Mouse (Mus musculus): ENCODE measurements at regions not wholly inside any gene's neighbourhood (a gene's known extent, or its start where the extent isn't known, plus 50 kb on each side); places are given as distances from the start of the nearest gene placed in this dataset.

DNA sequence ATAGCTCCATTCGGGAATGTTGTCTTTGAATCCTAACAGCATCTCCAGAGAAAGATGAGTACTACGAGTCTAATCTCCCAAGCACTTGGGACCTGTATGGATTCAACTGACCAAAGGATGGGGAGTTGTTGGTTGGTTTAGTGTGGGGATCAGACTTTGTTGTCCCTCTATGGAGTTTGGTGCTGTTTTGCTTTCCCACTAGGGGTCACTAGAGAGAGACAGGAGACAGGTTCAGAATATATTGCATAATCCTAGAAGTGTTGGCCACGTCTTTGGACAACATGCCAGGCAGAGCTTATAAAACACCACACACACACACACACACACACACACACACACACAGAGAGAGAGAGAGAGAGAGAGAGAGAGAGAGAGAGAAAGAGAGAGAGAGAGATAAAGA is 118.6 kb upstream of the Ercc6l2 start:
- Histone ChIP-seq H3K27me3 (replicated peaks; ENCODE audit: control insufficient read depth, insufficient read depth, low read length) (no peaks in the 10 kb centered on the region), H3K4me3 (ENCODE audit: insufficient read depth, low read depth, low read length) (no peak overlapping the region), H3K4me1 (ENCODE audit: control insufficient read depth, insufficient read depth, low read length) (0 out of 2 replicates have a peak, but pooled peaks cover 3% of the 10 kb centered on the region), H3K36me3 (ENCODE audit: control insufficient read depth, insufficient read depth, low read length) (no peaks in the 10 kb centered on the region), H3K27ac (ENCODE audit: insufficient read depth, low read depth, low read length) (no peak overlapping the region)
- 59% methylated on average over 3 of the region's 3 CpGs for WGBS
- TF ChIP-seq POLR2A (IDR thresholded peaks at IDR 0.05; ENCODE audit: low read depth, low read length), result no peak
- TF ChIP-seq CTCF (conservative IDR thresholded peaks at IDR 0.05; ENCODE audit: insufficient read depth, insufficient read length, low read depth, low read length), result peak; percentile 23; the same call in 1 of the 2 replicates
- DNase-seq, result peak; percentile 72

DNA sequence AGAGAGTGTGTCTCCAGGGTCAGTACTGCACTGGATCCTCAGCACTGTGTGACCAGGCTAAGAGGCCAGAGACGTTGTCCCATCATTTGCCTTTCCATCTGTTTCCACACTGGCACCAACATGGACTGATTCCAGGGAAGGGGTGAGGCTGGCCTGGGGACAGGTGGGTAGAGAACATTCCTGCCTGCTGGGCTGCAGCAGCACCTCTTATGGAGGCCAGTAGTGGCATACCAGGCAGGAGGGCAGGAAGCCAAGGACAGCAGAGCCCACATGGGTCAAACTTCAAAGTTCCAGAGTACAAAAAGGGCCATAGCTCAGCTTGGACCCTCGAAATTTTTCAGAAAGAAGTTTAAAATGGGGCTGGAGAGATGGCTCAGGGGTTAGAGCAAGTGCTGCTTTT is 115.4 kb upstream of the Ercc6l2 start:
- DNase-seq, result peak; percentile 75
- WGBS, result 33% methylated on average over 2 of the region's 2 CpGs
- no peaks in the 10 kb centered on the region for H3K36me3 ChIP-seq (ENCODE audit: control insufficient read depth, insufficient read depth, low read length)
- no peak overlapping the region for H3K27ac ChIP-seq (ENCODE audit: insufficient read depth, low read depth, low read length)
- H3K4me1 ChIP-seq (ENCODE audit: control insufficient read depth, insufficient read depth, low read length), result 0 out of 2 replicates have a peak, but pooled peaks cover 3% of the 10 kb centered on the region
- H3K27me3 ChIP-seq (replicated peaks; ENCODE audit: control insufficient read depth, insufficient read depth, low read length), result no peaks in the 10 kb centered on the region
- H3K4me3 ChIP-seq (ENCODE audit: insufficient read depth, low read depth, low read length), result no peak overlapping the region
- TF ChIP-seq POLR2A (IDR thresholded peaks at IDR 0.05; ENCODE audit: low read depth, low read length) (no peak), CTCF (conservative IDR thresholded peaks at IDR 0.05; ENCODE audit: insufficient read depth, insufficient read length, low read depth, low read length) (no peak)

DNA sequence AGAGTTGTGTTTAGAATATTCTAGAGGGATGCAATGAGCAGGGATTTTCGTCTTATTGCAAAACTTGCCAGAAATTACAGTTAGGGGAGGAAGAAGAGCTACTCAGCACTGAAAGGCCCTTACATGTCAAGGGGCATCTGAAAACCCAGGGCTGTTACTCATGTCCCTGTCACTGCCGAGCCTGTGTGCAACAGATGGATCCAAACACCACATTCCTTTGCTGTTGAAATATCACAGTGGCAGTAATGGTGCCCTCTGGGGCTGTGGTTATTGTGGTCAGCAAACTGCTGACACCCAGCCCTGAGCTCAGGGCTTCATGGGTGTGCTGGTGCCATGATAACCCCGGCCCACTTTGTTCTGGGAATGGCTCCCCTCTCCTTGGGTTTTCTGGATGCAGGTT is 114.3 kb upstream of the Ercc6l2 start:
- Histone ChIP-seq H3K4me3 (ENCODE audit: insufficient read depth, low read depth, low read length) (no peak overlapping the region), H3K27ac (ENCODE audit: insufficient read depth, low read depth, low read length) (no peak overlapping the region), H3K4me1 (ENCODE audit: control insufficient read depth, insufficient read depth, low read length) (0 out of 2 replicates have a peak, but pooled peaks cover 3% of the 10 kb centered on the region), H3K36me3 (ENCODE audit: control insufficient read depth, insufficient read depth, low read length) (no peaks in the 10 kb centered on the region), H3K27me3 (replicated peaks; ENCODE audit: control insufficient read depth, insufficient read depth, low read length) (no peaks in the 10 kb centered on the region)
- WGBS, result 75% methylated on average over 3 of the region's 3 CpGs
- TF ChIP-seq POLR2A (IDR thresholded peaks at IDR 0.05; ENCODE audit: low read depth, low read length), result no peak
- no peak for TF ChIP-seq CTCF (conservative IDR thresholded peaks at IDR 0.05; ENCODE audit: insufficient read depth, insufficient read length, low read depth, low read length)
- DNase-seq, result no peak

DNA sequence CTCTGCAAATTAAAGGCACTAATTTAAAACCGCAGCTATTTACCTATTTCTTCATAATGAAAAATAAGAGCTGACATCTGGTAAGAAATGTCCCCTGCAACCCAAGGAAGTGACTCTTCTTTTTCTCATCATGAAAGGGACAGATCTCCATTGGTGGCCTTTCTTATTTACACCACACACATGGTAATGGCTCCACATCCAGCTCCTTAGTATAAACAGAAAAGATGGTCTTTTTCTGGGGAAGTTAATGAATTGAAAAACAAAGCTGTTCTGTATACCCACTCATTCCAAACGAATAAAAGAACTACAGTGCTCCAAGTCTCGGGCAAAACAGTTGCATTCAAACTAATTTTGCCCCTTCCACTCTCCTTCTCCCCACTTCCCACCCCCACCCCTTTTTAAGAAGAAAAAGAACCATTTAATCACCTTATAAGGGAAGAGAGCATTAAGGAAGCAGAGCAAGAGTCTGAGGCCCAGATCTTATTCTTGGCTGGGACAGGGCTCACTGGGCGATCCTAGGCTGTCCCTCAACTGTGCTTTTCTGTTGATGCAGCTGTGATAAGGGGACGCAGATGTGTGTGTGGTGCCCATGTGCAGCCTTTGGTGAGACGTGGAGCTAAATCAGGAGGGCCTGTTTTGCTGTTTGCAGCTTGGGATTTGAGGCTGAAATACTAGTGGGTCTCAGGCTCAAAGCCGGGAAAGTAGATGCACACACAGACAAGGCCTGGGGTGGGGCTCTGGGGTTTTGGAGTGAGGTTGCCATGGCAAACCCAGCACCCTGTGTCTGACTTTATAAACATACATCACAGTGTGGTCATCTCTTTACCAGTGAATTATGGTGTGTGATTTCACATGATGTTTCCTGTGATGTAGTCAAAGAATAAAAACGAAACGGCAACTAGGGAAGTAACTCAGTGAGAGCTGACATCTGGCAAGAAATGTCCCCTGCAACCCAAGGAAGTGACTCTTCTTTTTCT is 113.6 kb upstream of the Ercc6l2 start:
- H3K27ac ChIP-seq (ENCODE audit: insufficient read depth, low read depth, low read length), result no peak overlapping the region
- no peaks in the 10 kb centered on the region for H3K36me3 ChIP-seq (ENCODE audit: control insufficient read depth, insufficient read depth, low read length)
- 0 out of 2 replicates have a peak, but pooled peaks cover 3% of the 10 kb centered on the region for H3K4me1 ChIP-seq (ENCODE audit: control insufficient read depth, insufficient read depth, low read length)
- DNase-seq, result no peak
- no peak overlapping the region for H3K4me3 ChIP-seq (ENCODE audit: insufficient read depth, low read depth, low read length)
- TF ChIP-seq POLR2A (IDR thresholded peaks at IDR 0.05; ENCODE audit: low read depth, low read length) (no peak), CTCF (conservative IDR thresholded peaks at IDR 0.05; ENCODE audit: insufficient read depth, insufficient read length, low read depth, low read length) (no peak)
- no peaks in the 10 kb centered on the region for H3K27me3 ChIP-seq (replicated peaks; ENCODE audit: control insufficient read depth, insufficient read depth, low read length)
- 56% methylated on average over 9 of the region's 9 CpGs for WGBS

DNA sequence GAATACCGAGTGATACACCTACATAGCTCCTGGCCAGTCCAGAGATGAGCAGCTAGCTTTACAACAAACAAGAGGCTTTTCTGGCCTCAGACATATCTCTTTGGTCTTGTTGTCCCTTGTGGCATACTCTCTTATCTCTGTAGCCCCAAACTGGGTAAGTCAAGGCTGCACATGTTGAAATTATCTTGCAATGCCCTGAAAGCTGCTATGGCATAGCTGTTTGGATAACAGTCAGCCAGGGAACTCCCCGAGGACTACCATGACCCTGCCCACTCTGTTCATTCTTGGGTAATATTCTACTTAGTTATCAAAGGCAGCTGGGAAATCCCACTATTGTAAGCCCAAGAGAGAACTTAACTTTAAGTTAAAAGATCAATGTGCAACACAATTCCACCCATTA is 106.5 kb upstream of the Ercc6l2 start:
- H3K36me3 ChIP-seq (ENCODE audit: control insufficient read depth, insufficient read depth, low read length), result no peaks in the 10 kb centered on the region
- no peaks in the 10 kb centered on the region for H3K4me1 ChIP-seq (ENCODE audit: control insufficient read depth, insufficient read depth, low read length)
- no peak overlapping the region for H3K27ac ChIP-seq (ENCODE audit: insufficient read depth, low read depth, low read length)
- no peaks in the 10 kb centered on the region for H3K27me3 ChIP-seq (replicated peaks; ENCODE audit: control insufficient read depth, insufficient read depth, low read length)
- DNase-seq, result no peak
- WGBS, result 90% methylated on average over 2 of the region's 2 CpGs
- TF ChIP-seq POLR2A (IDR thresholded peaks at IDR 0.05; ENCODE audit: low read depth, low read length) (no peak), CTCF (conservative IDR thresholded peaks at IDR 0.05; ENCODE audit: insufficient read depth, insufficient read length, low read depth, low read length) (no peak)
- no peak overlapping the region for H3K4me3 ChIP-seq (ENCODE audit: insufficient read depth, low read depth, low read length)

DNA sequence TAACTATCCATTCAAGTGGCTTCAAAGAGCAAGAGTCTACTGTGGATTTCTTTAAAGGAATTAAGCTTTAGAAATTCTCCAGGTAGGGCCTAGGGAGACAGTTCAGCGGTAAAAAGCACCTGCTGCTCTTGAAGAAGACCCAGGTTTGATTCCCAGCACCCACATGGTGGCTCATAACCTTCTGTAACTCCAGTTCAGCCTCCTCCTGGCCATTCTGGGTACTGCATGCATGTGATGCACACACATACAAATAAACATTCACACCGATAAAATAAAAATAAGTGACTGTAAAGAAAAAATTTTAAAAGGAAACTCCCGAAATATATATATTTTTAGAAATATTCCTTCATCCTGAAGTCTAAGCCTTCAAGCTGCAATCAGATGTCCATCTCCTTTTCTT is 101.9 kb upstream of the Ercc6l2 start:
- 92% methylated on average over 3 of the region's 3 CpGs for WGBS
- no peak for DNase-seq
- H3K27ac ChIP-seq (ENCODE audit: insufficient read depth, low read depth, low read length), result no peak overlapping the region
- no peak overlapping the region for H3K4me3 ChIP-seq (ENCODE audit: insufficient read depth, low read depth, low read length)
- H3K4me1 ChIP-seq (ENCODE audit: control insufficient read depth, insufficient read depth, low read length), result no peaks in the 10 kb centered on the region
- H3K27me3 ChIP-seq (replicated peaks; ENCODE audit: control insufficient read depth, insufficient read depth, low read length), result no peaks in the 10 kb centered on the region
- no peaks in the 10 kb centered on the region for H3K36me3 ChIP-seq (ENCODE audit: control insufficient read depth, insufficient read depth, low read length)
- TF ChIP-seq CTCF (conservative IDR thresholded peaks at IDR 0.05; ENCODE audit: insufficient read depth, insufficient read length, low read depth, low read length) (0 out of 2 replicates have a peak, but pooled peaks have one; percentile 15), POLR2A (IDR thresholded peaks at IDR 0.05; ENCODE audit: low read depth, low read length) (no peak)

DNA sequence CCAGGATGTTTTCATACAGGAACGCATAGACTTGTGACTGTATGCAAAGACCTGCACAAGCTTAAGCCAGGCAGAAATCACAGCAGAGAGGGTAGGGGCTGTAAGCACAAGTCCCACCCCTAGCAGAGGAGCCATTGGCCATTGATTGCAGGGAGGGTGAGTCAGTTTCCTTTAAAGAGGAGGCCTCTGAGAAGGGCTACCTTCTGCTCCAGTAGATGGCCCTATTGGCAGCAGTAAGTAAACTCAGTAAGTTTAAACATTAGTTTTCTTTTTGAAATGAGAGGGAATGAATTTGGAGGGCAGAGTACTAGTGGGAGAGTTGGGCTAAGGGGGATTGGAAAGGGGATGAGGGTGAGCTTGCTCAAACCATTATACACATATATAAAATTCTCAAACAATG is 98.5 kb upstream of the Ercc6l2 start:
- Histone ChIP-seq H3K27me3 (replicated peaks; ENCODE audit: control insufficient read depth, insufficient read depth, low read length) (no peaks in the 10 kb centered on the region), H3K4me3 (ENCODE audit: insufficient read depth, low read depth, low read length) (no peak overlapping the region), H3K4me1 (ENCODE audit: control insufficient read depth, insufficient read depth, low read length) (no peaks in the 10 kb centered on the region), H3K27ac (ENCODE audit: insufficient read depth, low read depth, low read length) (no peak overlapping the region), H3K36me3 (ENCODE audit: control insufficient read depth, insufficient read depth, low read length) (no peaks in the 10 kb centered on the region)
- no peak for DNase-seq
- no peak for TF ChIP-seq CTCF (conservative IDR thresholded peaks at IDR 0.05; ENCODE audit: insufficient read depth, insufficient read length, low read depth, low read length)
- no peak for TF ChIP-seq POLR2A (IDR thresholded peaks at IDR 0.05; ENCODE audit: low read depth, low read length)
- WGBS, result 95% methylated on average over 1 of the region's 1 CpGs
